Mouse (Mus musculus): ENCODE measurements at regions not wholly inside any gene's neighbourhood (a gene's known extent, or its start where the extent isn't known, plus 50 kb on each side); places are given as distances from the start of the nearest gene placed in this dataset.
"Not testable (repeated sequence)": the region's sequence is repeated elsewhere in the genome, so short reads cannot be mapped to it uniquely, and the experiment has no call there.

DNA sequence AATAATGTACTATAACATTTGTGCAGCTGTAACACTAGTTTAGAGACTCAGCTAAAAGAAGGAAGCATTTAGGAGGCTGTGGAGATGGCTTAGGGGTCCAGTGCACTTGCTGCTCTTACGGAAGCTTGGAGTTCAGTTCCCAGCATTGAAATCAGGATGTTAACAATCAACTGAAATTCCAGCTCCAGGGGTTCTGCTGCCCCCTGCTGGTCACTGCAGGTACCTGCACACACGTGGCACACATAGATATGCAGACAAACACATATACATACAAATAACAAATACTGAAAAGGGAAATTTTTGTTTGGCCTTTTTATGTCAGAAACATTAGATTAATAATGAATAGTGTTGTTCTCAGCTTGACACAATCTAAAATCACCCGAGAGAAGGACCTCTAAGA, 322.5 kb downstream of the Ajap1 start:
- no peak for DNase-seq (ENCODE audit: low spot score in 2 of 2)

DNA sequence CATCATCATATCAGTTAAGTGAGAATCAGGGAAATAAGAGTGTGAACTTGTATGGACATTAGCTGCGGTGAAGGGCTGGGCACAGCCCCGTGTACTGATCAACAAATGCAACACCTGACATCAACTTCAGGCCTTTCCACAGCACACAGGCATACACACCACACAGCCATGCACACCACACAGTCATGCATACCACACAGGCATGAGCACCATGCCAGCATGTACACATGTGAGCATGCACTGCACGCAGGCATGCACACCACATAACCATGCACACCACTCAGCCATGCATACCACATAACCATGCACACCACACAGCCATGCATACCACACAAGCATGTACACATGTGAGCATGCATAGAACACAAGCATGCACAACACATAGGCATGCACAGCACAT, 325.0 kb downstream of the Ajap1 start:
- no peak for DNase-seq (ENCODE audit: low spot score in 2 of 2)

DNA sequence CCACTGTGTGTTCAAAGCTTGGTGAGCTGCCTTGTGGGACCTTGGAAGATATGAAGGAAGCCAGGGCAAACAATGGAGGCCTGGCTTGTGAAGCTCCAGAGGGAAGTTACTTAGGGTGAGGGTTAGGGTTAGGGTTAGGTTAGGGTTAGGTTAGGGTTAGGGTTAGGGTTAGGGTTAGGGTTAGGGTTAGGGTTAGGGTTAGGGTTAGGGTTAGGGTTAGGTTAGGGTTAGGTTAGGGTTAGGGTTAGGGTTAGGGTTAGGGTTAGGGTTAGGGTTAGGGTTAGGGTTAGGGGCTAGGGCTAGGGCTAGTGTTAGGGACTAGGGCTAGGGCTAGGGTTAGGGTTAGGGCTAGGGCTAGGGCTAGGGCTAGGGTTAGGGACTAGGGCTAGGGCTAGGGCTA, 329.7 kb downstream of the Ajap1 start:
- DNase-seq (ENCODE audit: low spot score in 2 of 2): not testable (repeated sequence)

DNA sequence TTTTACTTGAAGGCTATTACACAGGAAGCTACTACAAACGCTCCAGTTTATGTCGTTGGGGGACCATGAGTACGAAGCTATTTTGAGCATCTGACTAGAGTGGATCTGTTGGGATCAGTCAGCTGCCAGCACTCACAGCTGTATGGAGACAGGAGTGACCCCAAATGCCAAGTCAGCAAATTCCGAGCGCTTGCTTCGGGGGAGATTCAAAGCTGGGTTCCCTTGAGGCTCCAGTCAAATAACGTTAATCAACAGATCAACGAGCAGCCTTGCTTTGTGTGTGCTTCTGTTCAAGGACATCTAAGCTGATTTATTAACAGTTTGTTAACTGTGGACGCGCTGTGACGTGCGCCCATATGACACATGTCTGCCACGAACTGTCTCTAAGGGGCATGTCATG, 349.5 kb downstream of the Ajap1 start:
- DNase-seq (ENCODE audit: low spot score in 2 of 2): no peak

DNA sequence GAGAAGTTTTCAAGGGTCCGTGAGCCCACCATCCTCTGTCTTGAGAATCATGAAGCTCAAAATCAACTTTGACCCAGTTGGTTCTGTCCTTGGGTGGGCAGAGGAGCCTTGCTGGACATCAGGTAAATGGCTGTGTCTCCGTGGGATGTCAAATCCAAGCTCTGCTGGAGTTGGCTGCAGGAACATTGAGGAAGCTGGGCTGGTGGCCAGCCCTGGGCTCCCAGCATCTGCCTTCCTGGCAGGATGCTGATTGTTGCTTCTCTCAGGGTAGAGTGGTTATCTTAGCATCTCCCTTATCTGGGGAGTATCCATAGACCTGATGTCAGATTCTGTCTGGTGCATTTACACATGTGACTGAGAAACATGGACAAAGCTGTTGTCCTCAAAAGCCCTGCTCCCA, 353.3 kb downstream of the Ajap1 start:
- peak; percentile 14 to 66 for DNase-seq (ENCODE audit: low spot score in 2 of 2)

DNA sequence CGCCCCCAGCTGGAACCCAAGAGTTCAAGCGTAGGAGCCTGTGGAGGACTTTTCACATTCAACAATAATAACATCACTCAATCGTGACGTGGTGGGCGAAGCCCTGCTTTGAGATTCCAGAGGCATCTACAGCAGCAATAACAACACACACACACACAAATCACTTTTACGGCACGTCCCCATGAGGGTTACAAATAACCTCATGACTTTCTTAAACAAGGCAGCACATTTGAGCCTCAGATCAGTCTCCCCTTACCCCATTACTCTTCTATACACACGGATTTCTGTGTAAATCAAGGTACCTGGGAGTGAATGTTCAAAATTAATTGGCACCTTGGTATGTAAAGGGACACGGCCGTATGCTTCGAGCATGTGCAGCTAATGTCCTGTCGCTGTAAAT, 354.4 kb downstream of the Ajap1 start:
- DNase-seq (ENCODE audit: low spot score in 2 of 2): no peak

DNA sequence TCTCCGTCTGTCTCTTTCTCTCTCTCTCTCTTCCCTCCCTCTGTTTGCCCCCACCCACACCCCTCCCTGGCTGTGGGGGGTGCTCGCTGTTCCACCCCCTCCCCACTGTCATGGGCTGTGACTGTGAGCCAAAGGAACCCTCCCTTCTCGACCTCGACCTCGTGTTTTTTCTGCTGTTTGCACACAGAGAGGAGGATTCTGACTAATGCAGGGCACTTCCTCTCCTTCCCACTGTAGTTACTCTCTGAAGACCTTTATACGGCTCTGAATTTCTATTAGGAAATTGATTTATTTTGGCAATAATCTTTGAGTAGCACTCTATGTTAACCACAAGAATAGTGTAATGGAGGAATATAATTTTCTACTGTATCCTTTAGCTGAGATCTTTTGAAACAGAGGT, 362.1 kb downstream of the Ajap1 start:
- DNase-seq (ENCODE audit: low spot score in 2 of 2): no peak

DNA sequence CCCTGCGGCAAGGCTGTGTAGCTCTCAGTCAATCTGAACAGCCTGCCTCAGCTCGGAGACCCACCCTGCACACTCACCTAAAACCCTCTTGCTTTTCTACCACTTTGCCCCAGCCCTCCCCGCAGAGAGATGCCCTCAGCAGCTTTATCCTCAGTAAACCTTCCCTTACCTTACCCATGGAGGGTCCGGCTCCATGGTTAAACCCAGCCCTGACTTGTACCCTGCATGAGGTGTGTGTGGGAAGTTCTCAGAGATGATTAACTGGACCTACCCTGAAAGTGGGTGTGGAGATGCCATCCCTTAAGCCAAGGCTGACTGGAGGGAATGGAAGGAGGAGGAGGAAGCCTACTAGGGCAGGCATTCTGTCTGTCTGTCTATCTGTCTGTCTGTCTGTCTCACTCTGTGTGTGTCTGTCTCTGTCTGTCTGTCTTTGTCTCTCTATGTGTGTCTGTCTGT, 362.9 kb downstream of the Ajap1 start:
- DNase-seq (ENCODE audit: low spot score in 2 of 2): no peak

DNA sequence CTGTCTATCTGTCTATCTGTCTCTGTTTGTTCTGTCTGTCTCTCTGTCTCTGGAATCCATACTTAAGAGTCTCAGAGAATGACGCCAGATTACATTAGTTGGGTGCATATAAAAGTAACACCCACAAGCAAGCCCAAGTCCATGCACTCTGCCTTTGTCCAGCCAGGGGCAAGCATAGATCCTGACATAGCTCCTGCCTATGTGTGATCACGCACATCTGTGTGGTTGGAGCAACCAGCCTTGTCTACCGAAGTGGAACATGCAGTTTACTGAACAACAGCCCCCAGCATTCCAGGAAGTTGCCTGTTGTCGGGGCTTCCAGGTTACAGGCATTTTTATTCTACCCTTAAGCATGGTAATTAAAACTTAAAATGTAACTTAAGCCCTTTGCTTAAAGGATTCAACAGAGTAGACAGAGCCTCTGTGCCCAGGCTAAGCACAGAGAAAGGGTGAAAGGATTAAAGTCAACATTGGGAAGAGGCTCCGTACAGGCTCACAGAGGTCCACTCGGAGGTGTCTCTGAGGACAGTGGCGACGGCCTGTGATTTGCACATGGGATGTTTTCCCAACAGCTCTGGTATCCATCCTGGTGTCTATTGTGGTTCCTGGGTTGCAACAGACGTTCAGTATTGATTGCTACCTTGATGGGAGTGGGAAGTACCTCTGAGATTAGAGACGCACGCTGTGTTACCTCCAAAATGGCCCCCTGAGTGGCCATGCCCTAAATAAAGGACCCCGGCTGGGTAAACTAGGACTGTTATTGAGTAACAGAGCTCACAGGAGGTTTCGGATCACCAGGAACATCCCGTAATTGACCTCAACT, 363.6 kb downstream of the Ajap1 start:
- no peak for DNase-seq (ENCODE audit: low spot score in 2 of 2)

DNA sequence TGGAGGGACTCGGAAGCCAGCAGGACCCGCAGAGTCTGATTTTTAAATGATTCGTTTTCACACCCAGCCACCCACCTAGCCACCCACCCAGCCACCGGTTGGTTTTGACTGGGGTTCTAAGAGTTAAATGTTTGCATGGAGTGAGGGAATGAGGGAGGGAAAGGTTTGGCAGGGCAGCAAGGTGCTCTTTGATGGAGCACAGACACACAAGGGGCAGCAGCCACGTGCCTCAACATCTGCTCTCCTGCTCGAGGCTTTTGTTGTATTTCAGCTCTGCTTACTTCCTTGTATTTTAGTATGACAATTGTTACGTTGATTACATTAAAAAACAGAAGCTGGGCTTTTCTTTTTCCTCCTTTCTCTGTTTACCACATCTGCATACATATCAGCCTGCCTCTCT, 367.6 kb downstream of the Ajap1 start:
- no peak for DNase-seq (ENCODE audit: low spot score in 2 of 2)

DNA sequence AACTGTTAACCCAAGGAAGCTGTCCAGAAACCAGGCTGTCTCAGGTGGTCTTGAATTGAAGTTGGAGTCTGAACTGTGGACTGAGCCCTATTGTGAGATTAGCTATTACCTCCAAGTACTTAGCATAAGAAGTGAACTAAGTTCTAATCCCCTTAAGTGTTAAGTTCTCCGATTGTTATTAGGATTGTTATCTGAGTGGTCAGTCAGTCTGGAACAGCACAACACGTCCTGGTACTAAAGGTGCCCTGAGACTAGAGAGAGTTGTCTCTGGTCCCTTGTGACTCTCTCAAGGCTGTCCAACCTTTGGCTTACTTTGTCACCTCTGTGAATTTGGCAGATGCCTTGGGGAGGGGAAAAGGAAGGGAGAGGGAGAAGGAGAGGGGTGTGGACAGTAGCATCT, 369.0 kb downstream of the Ajap1 start:
- DNase-seq (ENCODE audit: low spot score in 2 of 2): no peak

DNA sequence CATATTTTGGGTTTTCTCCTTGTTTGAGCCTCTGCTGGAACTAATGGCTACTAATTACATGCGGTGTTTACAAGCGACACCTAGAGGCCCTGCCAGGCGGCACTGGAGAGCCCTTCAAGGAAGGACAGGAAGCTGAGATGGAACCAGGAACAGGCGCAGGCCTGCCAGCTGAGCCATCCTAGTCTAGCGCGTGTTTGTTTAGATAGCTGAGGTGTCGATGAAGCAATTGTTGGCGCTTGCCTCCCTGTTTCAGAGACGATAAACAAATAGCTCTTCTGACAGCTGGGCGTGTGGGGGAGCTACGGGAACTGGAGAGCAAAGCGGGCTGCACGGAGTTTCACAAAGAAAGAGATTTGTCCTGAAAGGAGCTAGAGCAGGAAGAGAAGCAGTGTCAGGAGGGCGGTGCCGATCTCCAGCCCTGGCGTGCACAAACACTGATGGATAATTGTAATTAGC, 372.3 kb downstream of the Ajap1 start:
- DNase-seq (ENCODE audit: low spot score in 2 of 2): peak; percentile 17 to 19

DNA sequence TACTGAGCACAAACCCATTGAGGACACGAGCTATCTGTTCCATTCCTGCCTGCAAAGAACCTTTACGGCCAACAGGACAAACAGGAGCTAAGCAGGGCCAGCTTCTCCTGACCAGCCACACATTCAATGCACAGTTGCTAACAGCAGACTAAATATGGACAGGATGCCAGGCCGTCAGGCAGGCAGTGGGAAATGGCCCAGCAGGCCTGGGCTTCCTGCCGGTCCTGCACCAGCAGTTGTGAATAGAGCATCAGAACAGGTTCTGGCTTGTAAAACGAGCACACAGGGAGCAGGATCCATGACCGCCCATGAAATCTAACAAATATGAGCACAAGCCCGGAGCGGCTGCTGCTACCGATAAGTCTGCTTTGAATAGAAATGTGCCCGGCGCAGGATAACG, 384.0 kb downstream of the Ajap1 start:
- DNase-seq (ENCODE audit: low spot score in 2 of 2): no peak

DNA sequence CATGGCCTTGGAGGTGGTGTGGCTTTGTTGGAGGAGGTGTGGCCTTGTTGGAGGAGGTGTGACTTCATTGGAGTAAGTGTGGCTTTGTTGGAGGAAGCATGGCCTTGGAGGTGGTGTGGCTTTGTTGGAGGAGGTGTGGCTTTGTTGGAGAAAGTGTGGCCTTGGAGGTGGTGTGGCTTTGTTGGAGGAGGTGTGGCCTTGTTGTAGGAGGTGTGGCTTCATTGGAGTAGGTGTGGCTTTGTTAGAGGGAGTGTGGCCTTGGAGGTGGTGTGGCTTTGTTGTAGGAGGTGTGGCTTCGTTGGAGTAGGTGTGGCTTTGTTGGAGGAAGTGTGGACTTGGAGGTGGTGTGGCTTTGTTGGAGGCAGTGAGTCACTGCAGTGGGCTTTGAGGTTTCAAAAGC, 385.0 kb downstream of the Ajap1 start:
- DNase-seq (ENCODE audit: low spot score in 2 of 2): no peak

DNA sequence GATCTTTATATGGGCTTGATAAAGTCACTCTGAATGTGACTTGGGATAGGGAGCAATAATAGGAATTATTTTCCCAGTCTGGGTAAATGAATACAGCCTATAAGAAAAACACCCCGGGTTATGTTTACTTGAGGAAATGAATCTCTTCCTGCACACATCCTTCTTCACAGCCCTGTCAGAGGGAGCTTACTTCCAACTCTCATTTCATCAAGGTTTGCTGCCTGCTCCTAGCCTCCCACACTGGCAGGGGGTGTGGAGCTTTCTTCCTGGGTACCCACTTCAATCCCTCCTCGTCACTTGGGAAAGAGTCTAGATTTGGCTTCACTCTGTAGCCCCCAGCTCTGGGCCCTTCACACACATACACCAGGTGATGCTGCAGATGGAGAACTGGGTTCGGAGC, 389.5 kb downstream of the Ajap1 start:
- DNase-seq (ENCODE audit: low spot score in 2 of 2): no peak

DNA sequence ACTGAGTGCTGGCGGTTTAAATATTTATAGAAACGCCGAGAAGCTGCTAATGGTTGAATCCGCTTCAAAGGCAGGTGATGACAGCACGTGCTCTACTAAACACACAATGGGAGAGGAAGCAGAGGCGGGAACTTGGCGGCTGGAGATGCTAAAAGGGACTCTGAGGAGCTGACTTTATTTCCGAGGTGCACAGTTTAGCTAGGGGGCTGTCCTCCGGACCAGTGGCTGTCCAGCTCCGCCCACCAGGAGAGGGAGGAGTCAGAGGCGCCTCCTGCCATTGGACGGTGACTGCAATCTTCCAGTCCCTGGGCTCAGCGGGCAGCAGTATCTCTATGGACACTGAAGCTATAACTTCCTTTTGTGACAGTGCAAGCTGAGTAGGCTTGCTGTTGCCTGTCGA, 400.4 kb downstream of the Ajap1 start:
- DNase-seq (ENCODE audit: low spot score in 2 of 2): no peak

DNA sequence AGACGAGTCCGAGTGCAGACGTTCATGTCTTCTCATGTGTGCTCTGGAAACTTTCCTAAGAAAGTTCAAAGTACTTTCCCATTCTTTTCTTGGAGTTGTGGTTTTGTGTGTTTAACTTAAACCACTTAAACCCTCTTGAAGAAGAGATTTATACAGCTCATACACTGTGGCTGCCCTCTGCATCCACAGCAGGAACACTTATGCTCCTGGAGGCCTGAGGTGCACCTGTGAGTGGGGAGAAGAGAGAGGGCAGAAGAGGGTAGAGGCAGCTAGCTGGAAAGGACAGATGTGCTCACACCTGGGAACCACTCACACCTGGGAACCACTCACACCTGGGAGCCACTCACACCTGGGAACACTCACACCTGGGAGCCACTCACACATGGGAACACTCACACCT, 408.0 kb downstream of the Ajap1 start:
- DNase-seq (ENCODE audit: low spot score in 2 of 2): no peak

DNA sequence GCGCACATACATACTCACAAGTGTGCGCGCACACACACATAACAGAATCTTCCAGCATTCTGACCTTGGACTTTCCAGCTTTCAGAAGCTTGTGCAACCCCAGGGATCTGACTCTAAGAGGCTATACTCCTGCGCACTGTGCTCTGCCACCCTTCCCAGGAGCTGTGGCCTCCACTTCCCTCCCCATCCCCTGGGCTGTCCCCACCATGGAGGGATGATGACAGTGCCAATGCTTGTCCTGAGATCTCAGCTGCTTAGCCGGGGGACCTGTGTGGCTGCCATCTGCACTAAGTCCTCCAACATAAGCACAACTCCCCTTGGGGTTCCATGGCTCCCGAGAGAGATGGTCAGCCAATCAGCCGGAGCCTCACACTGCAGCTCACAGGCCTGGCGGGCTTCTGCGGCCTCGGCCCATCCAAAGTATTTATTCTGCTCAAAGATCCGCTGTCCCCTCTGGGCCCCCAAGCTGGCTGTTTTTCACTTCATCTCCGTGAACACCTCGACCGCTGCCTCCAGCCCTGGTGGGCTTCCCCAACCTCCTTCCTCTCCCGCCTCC, 412.3 kb downstream of the Ajap1 start:
- no peak for DNase-seq (ENCODE audit: low spot score in 2 of 2)

DNA sequence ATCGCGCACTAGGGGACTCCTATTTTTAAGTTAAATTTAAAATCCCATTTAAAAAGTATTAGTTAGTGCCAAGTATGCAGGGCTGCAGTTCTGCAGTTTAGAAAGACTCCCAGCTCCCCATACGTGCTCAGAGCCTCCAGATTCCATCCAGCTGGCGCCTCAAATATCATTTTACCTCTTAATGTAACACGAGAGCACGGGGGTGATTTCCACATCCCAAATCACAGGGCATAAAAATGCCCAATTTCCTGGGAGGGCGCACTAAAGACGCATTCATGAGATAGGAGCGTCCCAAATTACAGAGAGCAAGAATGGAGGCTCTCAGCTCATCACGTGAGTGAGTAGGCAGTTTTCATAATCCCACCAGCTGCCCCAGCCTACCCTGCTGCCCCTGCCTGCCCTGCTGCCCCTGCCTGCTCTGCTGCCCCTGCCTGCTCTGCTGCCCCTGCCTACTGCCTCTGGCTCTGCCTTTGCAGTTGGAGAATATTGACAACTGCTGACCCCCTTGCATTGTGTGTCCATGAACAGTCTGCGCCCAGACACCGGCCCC, 414.1 kb downstream of the Ajap1 start:
- no peak for DNase-seq (ENCODE audit: low spot score in 2 of 2)

DNA sequence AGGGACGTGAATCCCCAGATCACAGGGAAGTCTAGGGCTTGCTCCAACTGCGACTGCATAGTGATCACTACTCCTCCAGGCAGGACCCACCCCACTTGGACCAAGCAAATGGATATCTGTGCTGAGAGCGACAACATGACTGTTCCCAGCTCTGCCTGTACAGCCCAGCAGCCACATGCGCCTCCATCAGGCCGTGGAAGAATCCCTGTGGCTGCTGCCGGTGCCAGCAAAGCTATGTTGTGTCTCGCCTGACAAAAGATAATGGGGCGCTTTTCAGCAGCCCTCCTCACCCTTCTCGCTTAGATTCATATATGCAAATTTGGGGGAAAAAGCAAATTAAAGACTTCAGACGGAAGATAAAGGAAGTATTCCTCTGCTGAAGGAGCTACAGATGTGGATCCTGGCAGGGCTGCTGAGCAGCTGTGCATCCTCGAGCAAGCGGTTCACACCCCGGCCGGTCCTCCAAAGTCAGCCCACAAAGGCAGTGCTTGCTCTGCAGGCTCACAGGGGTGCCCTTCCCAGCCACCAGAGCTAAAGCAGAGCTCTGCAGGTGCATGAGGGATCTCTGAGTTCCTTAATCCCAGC, 418.5 kb downstream of the Ajap1 start:
- DNase-seq (ENCODE audit: low spot score in 2 of 2): no peak

DNA sequence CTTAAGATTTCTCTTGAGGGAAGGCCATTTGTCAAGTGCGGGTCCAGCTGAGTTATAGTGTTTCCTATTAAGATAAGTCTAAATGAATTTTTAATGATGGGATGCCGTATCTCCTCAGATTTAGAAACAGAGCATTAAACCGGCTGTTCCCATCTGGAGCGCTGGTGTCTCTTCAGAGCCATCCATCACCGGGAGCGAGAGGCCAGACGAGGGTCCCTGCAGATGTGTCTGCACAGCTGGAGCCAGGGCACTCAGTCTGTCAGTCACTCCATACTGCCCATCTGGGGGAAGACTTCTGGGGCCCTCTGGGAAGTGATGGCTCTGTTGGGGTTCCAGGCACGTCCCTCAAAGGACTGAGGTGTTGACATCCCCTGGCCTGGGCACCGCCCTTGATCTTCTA, 419.2 kb downstream of the Ajap1 start:
- DNase-seq (ENCODE audit: low spot score in 2 of 2): no peak

DNA sequence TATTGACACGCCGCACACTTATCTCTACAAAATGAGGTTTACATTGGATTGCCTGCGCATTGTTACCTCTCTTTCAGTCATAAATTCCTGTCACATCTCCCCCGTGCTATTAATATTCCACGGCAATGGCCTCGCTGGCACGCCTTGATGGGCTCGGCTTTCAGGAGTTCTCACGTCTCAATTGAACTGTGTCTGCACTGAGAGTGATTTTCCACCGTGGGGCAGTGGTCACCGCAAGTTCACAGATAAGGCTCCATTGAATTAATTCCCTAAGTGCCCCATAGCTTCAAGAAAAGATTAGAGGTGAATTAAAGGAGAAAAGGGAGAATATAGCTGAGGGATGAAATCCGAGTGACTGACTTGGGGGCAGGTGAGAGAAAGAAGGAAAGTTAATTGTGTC, 424.5 kb downstream of the Ajap1 start:
- no peak for DNase-seq (ENCODE audit: low spot score in 2 of 2)

DNA sequence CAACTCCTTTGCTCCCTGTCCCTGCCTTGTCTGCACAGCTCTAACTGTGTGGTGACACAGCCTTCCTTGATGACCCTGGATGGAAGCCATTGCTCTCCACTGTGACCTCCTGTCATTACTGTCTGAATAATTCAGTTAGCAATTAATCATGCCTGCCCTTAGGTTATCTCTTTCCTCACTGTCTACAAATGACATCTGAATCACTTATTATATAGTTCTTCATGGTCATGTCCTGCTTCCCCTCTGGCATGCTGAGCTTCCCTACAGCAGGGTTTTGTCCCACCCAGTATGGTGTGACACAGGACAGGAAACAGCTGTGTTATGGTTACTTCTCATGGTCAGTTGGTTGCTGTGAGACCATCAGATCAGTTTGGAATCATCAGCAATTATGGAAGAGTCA, 458.9 kb downstream of the Ajap1 start:
- no peak for DNase-seq (ENCODE audit: low spot score in 2 of 2)
